Mouse (Mus musculus): ENCODE measurements around the gene 1700125H20Rik. TPM values are rescaled to one million over a fixed set of nuclear protein-coding genes. Genes with fewer than 3 reads are reported as not detected.
"Not testable (repeated sequence)": the region's sequence is repeated elsewhere in the genome, so short reads cannot be mapped to it uniquely, and the experiment has no call there.

The 1700125H20Rik gene
- polyA plus RNA-seq, 1 experiment from 2014 or later = 0.52 TPM

GRCm38 (mm10) chr11:85163014-85163413 is 7.2 kb upstream of the 1700125H20Rik start:
- H3K4me3 ChIP-seq; H3K9me3 ChIP-seq; H3K36me3 ChIP-seq; ATAC-seq (ENCODE audit: low FRiP score, low read depth); H3K9ac ChIP-seq; H3K27ac ChIP-seq; H3K27me3 ChIP-seq; H3K4me1 ChIP-seq; H3K4me2 ChIP-seq (replicated peaks): not testable (repeated sequence)
- WGBS = 59% methylated on average over 1 of the region's 1 CpGs

- H3K27me3 ChIP-seq = no peaks in the 10 kb centered on the region
- H3K36me3 ChIP-seq = no peaks in the 10 kb centered on the region
- H3K9me3 ChIP-seq = no peaks in the 10 kb centered on the region
- H3K4me2 ChIP-seq (replicated peaks) = no peak overlapping the region
- H3K4me1 ChIP-seq = no peaks in the 10 kb centered on the region
- ATAC-seq (ENCODE audit: low FRiP score, low read depth) = no peak
- no peak overlapping the region for H3K9ac ChIP-seq
- no peak overlapping the region for H3K4me3 ChIP-seq
- no peak overlapping the region for H3K27ac ChIP-seq
Observed at GRCm38 (mm10) chr11:85164371-85164770, 5.8 kb upstream of the 1700125H20Rik start.

- no peak overlapping the region for H3K4me2 ChIP-seq (replicated peaks)
- no peaks in the 10 kb centered on the region for H3K36me3 ChIP-seq
- H3K9ac ChIP-seq = no peak overlapping the region
- ATAC-seq (ENCODE audit: low FRiP score, low read depth) = no peak
- H3K4me3 ChIP-seq = no peak overlapping the region
- no peaks in the 10 kb centered on the region for H3K27me3 ChIP-seq
- H3K27ac ChIP-seq = no peak overlapping the region
- WGBS = 87% methylated on average over 1 of the region's 1 CpGs
- H3K9me3 ChIP-seq = no peaks in the 10 kb centered on the region
- H3K4me1 ChIP-seq = peaks cover 11% of the 10 kb centered on the region
Observed at GRCm38 (mm10) chr11:85167503-85167902, 2.7 kb upstream of the 1700125H20Rik start.

- H3K36me3 ChIP-seq = no peaks in the 10 kb centered on the region
- H3K4me2 ChIP-seq (replicated peaks) = peak overlapping the region; percentile 65
- no peak overlapping the region for H3K27ac ChIP-seq
- no peak overlapping the region for H3K4me3 ChIP-seq
- 30% methylated on average over 2 of the region's 2 CpGs for WGBS
- no peaks in the 10 kb centered on the region for H3K9me3 ChIP-seq
- H3K4me1 ChIP-seq = peaks cover 11% of the 10 kb centered on the region
- no peaks in the 10 kb centered on the region for H3K27me3 ChIP-seq
- peak overlapping the region; percentile 58; the same call in 1 of the 2 replicates for H3K9ac ChIP-seq
- no peak for ATAC-seq (ENCODE audit: low FRiP score, low read depth)
Observed at GRCm38 (mm10) chr11:85170833-85171232, 629 bp downstream of the 1700125H20Rik start.

- Histone ChIP-seq H3K9me3 (no peaks in the 10 kb centered on the region), H3K36me3 (no peaks in the 10 kb centered on the region), H3K4me3 (no peak overlapping the region), H3K9ac (no peak overlapping the region), H3K27me3 (no peaks in the 10 kb centered on the region), H3K27ac (no peak overlapping the region), H3K4me1 (no peaks in the 10 kb centered on the region), H3K4me2 (replicated peaks) (no peak overlapping the region)
- 83% methylated on average over 3 of the region's 3 CpGs for WGBS
- no peak for ATAC-seq (ENCODE audit: low FRiP score, low read depth)
Observed at GRCm38 (mm10) chr11:85175941-85176340, 5.7 kb downstream of the 1700125H20Rik start.

GRCm38 (mm10) chr11:85177761-85178160 is 7.6 kb downstream of the 1700125H20Rik start:
- no peak overlapping the region for H3K4me2 ChIP-seq (replicated peaks)
- H3K4me3 ChIP-seq = no peak overlapping the region
- H3K9ac ChIP-seq = no peak overlapping the region
- H3K27me3 ChIP-seq = no peaks in the 10 kb centered on the region
- no peaks in the 10 kb centered on the region for H3K4me1 ChIP-seq
- no peak for ATAC-seq (ENCODE audit: low FRiP score, low read depth)
- no peaks in the 10 kb centered on the region for H3K9me3 ChIP-seq
- WGBS = 80% methylated on average over 6 of the region's 6 CpGs
- no peak overlapping the region for H3K27ac ChIP-seq
- H3K36me3 ChIP-seq = no peaks in the 10 kb centered on the region

GRCm38 (mm10) chr11:85178413-85178812 is 8.2 kb downstream of the 1700125H20Rik start:
- no peak overlapping the region for H3K27ac ChIP-seq
- 76% methylated on average over 4 of the region's 4 CpGs for WGBS
- ATAC-seq (ENCODE audit: low FRiP score, low read depth) = no peak
- H3K4me2 ChIP-seq (replicated peaks) = no peak overlapping the region
- no peak overlapping the region for H3K9ac ChIP-seq
- no peak overlapping the region for H3K4me3 ChIP-seq
- H3K36me3 ChIP-seq = no peaks in the 10 kb centered on the region
- H3K4me1 ChIP-seq = peaks cover 3% of the 10 kb centered on the region; the same call in 1 of the 2 replicates
- H3K9me3 ChIP-seq = no peaks in the 10 kb centered on the region
- no peaks in the 10 kb centered on the region for H3K27me3 ChIP-seq

GRCm38 (mm10) chr11:85182617-85183283 is 12.5 kb downstream of the 1700125H20Rik start:
- peaks cover 3% of the 10 kb centered on the region; the same call in 1 of the 2 replicates for H3K4me1 ChIP-seq
- H3K27ac ChIP-seq = peak overlapping the region; percentile 69; the same call in 1 of the 2 replicates
- peak overlapping the region; percentile 59 for H3K9ac ChIP-seq
- WGBS = 6% methylated on average over 20 of the region's 20 CpGs
- no peaks in the 10 kb centered on the region for H3K36me3 ChIP-seq
- H3K27me3 ChIP-seq = no peaks in the 10 kb centered on the region
- H3K4me2 ChIP-seq (replicated peaks) = peak overlapping the region; percentile 69
- H3K9me3 ChIP-seq = no peaks in the 10 kb centered on the region
- ATAC-seq (ENCODE audit: low FRiP score, low read depth) = peak; percentile 93
- H3K4me3 ChIP-seq = peak overlapping the region; percentile 43

GRCm38 (mm10) chr11:85183284-85183779 is 13.1 kb downstream of the 1700125H20Rik start:
- H3K4me2 ChIP-seq (replicated peaks) = peak overlapping the region; percentile 69
- peak overlapping the region; percentile 69; the same call in 1 of the 2 replicates for H3K27ac ChIP-seq
- no peaks in the 10 kb centered on the region for H3K9me3 ChIP-seq
- H3K4me3 ChIP-seq = peak overlapping the region; percentile 43
- peak overlapping the region; percentile 59 for H3K9ac ChIP-seq
- H3K27me3 ChIP-seq = no peaks in the 10 kb centered on the region
- WGBS = 22% methylated on average over 13 of the region's 13 CpGs
- peak; percentile 34; the same call in 1 of the 2 replicates for ATAC-seq (ENCODE audit: low FRiP score, low read depth)
- peaks cover 2% of the 10 kb centered on the region; the same call in 1 of the 2 replicates for H3K36me3 ChIP-seq
- H3K4me1 ChIP-seq = peaks cover 3% of the 10 kb centered on the region; the same call in 1 of the 2 replicates

GRCm38 (mm10) chr11:85184082-85184481 is 13.9 kb downstream of the 1700125H20Rik start:
- no peak overlapping the region for H3K4me3 ChIP-seq
- H3K9me3 ChIP-seq = no peaks in the 10 kb centered on the region
- no peak for ATAC-seq (ENCODE audit: low FRiP score, low read depth)
- 69% methylated on average over 5 of the region's 5 CpGs for WGBS
- H3K27ac ChIP-seq = no peak overlapping the region
- H3K27me3 ChIP-seq = no peaks in the 10 kb centered on the region
- no peak overlapping the region for H3K9ac ChIP-seq
- H3K36me3 ChIP-seq = peaks cover 10% of the 10 kb centered on the region
- no peak overlapping the region for H3K4me2 ChIP-seq (replicated peaks)
- H3K4me1 ChIP-seq = peaks cover 3% of the 10 kb centered on the region; the same call in 1 of the 2 replicates

GRCm38 (mm10) chr11:85184839-85185238 is 14.6 kb downstream of the 1700125H20Rik start:
- no peak for ATAC-seq (ENCODE audit: low FRiP score, low read depth)
- H3K27me3 ChIP-seq = no peaks in the 10 kb centered on the region
- no peak overlapping the region for H3K9ac ChIP-seq
- H3K4me2 ChIP-seq (replicated peaks) = no peak overlapping the region
- 93% methylated on average over 6 of the region's 6 CpGs for WGBS
- H3K4me1 ChIP-seq = peaks cover 3% of the 10 kb centered on the region; the same call in 1 of the 2 replicates
- H3K4me3 ChIP-seq = no peak overlapping the region
- peaks cover 17% of the 10 kb centered on the region for H3K36me3 ChIP-seq
- H3K9me3 ChIP-seq = no peaks in the 10 kb centered on the region
- no peak overlapping the region for H3K27ac ChIP-seq

- H3K27me3 ChIP-seq = no peaks in the 10 kb centered on the region
- no peak overlapping the region for H3K4me3 ChIP-seq
- no peak overlapping the region for H3K27ac ChIP-seq
- H3K9ac ChIP-seq = no peak overlapping the region
- H3K4me1 ChIP-seq = no peaks in the 10 kb centered on the region
- WGBS = 91% methylated on average over 4 of the region's 4 CpGs
- no peak for ATAC-seq (ENCODE audit: low FRiP score, low read depth)
- H3K36me3 ChIP-seq = peaks cover 58% of the 10 kb centered on the region
- H3K4me2 ChIP-seq (replicated peaks) = no peak overlapping the region
- H3K9me3 ChIP-seq = no peaks in the 10 kb centered on the region
Observed at GRCm38 (mm10) chr11:85189110-85189509, 18.9 kb downstream of the 1700125H20Rik start.

Data from limb, embryonic 13.5 days (tissue).